Mouse (Mus musculus): Measurements from ENCODE around the gene Adam11.

Adam11 gene

GRCm38 (mm10) chr11:102779824-102780223, 18.6 kb downstream of the Adam11 start:
- DNase-seq, result peak; percentile 28

- peak; percentile 34 for DNase-seq
Observed at GRCm38 (mm10) chr11:102780271-102780985, 19.2 kb downstream of the Adam11 start.

GRCm38 (mm10) chr11:102780986-102781351, 19.7 kb downstream of the Adam11 start:
- DNase-seq, result no peak

- DNase-seq, result no peak
Observed at GRCm38 (mm10) chr11:102781523-102781922, 20.3 kb downstream of the Adam11 start.

GRCm38 (mm10) chr11:102783443-102783842, 22.2 kb downstream of the Adam11 start:
- DNase-seq, result no peak

GRCm38 (mm10) chr11:102787688-102788177, 26.5 kb downstream of the Adam11 start:
- no peak for DNase-seq

- DNase-seq, result no peak
Observed at GRCm38 (mm10) chr11:102791682-102792445, 30.6 kb downstream of the Adam11 start.

GRCm38 (mm10) chr11:102794157-102794556, 32.9 kb downstream of the Adam11 start:
- no peak for DNase-seq

GRCm38 (mm10) chr11:102803453-102803852, 42.2 kb downstream of the Adam11 start:
- DNase-seq, result no peak

GRCm38 (mm10) chr11:102808246-102808645, 47.0 kb downstream of the Adam11 start:
- no peak for DNase-seq

- DNase-seq, result no peak
Observed at GRCm38 (mm10) chr11:102810721-102811485, 49.7 kb downstream of the Adam11 start.

GRCm38 (mm10) chr11:102814881-102815280, 53.6 kb downstream of the Adam11 start:
- DNase-seq, result no peak

GRCm38 (mm10) chr11:102818121-102819020, 57.1 kb downstream of the Adam11 start:
- DNase-seq, result no peak

- DNase-seq, result peak; percentile 29
Observed at GRCm38 (mm10) chr11:102819021-102819782, 58.0 kb downstream of the Adam11 start, which contains the start of gene Gjc1. Gjc1 (minus strand) TSS chr11:102819700.

- DNase-seq, result no peak
Observed at GRCm38 (mm10) chr11:102819783-102820385, 58.6 kb downstream of the Adam11 start.

- no peak for DNase-seq
Observed at GRCm38 (mm10) chr11:102820432-102820831, 59.2 kb downstream of the Adam11 start.

- DNase-seq, result no peak
Observed at GRCm38 (mm10) chr11:102821231-102821630, 60.0 kb downstream of the Adam11 start.

GRCm38 (mm10) chr11:102826476-102826875, 65.2 kb downstream of the Adam11 start:
- no peak for DNase-seq

- no peak for DNase-seq
Observed at GRCm38 (mm10) chr11:102827097-102827496, 65.9 kb downstream of the Adam11 start.
